Mouse (Mus musculus) telencephalon, adult 2 months (tissue): Measurements from ENCODE around the gene Wfdc12.
A peak's percentile ranks its signal among the peaks of the same experiment; 100 is the strongest.
"Not testable (repeated sequence)": the region's sequence is repeated elsewhere in the genome, so short reads cannot be mapped to it uniquely, and the experiment has no call there.

Experiments
- DNase-seq: peaks from one replicate; pipeline ENCODE4 v3.0.0-alpha.2; 2011; ENCODE audit warnings: low read depth, low spot score

The Wfdc12 gene

DNA sequence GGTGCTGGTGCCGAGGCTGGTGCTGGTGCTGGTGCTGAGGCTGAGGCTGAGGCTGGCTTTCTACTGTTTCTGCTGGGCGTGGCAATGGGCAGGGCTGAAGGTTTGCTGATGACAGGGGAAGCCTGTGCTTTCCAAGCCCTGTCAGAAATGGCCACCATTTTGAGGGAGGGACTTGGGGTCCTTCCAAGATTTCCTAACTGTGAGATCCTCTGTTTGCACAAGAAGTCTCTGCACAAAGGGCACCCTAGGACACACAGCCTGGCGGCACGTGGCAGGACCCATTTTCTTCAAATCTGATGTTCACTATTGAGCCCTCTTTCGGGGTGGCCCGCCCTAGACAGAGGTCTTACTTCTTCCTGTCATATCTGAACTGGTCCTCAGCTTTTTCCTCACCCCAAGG, at the start of gene Wfdc12:
TSS of gene Wfdc12 (minus strand) at position 33 of the 400 bp plus-strand sequence.
- no peak for DNase-seq

DNA sequence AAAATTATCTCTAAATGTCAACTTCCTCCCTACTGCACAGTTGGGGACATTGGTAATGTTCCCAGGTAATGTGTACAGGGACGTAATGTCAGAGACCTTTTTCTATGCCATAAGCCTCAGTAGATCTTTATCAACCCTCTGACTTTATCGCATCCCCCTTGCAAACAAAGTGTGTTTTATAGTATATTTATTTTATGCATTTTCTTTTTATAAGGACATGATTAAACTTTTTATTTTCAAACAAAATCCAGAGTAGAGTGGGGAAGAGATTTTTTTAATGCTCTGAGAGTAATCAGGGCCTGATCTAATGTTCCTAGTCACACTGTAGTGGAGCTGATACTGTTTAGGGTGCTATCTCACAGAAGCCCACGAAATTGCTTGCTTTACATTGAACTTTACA, 48.0 kb upstream of the Wfdc12 start, which contains the start of gene Svs2:
TSS of gene Svs2 (minus strand) at position 101 of the 400 bp plus-strand sequence.
- DNase-seq = no peak

- DNase-seq = no peak
Measured at GRCm38 (mm10) chr2:164232671-164233070, 42.3 kb upstream of the Wfdc12 start.

DNA sequence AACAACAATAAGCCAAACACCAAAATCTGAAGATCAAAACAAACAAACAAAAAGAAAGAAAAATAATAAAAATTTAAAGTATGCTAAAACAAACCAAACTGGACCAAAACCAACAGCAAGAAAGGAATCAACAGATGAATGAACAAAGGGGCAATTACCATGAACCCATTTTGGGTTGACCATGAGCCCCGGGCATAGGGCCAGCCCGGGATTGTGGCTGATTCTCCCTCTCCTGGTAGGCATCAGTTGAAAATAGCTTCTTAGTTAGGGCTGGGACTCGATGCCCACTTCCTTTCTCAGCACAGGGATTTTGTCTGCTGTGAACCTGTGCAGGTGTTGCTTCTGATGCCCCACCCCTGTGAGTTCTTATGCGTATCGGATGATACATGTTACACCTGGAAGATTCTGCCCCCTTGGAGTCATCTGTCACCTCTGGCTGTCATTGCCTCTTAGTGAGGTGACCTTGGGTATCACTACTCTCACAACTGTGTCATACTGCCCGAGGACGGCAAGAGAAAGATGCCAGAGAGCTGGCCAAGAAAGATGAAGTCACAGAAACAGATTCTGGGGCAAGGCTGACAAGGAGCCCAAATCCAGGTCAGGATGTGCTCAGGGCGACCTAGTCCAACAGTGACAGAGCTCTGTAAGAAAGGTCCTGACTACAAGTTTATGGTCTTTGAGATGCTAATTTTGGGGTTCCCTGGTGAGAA, 38.1 kb upstream of the Wfdc12 start:
- DNase-seq = no peak

DNA sequence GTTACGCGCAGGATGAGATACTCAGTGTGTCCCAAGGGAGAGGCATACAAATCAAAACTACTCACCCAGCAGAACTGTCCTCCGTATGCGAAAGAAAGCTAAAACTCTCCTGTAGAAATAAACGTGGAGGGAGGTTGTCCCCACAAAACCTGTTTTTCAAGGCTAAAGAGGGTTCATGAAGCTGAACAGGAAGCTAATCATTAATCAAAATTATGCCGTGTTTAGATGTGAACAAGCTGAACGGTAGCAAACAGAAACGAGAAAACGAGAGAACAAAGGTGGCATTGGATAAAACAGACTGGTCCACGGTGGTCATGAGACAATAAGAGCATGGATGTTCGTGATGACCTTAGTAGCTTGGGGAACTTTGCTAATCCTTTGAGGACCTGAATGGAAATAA, 31.1 kb upstream of the Wfdc12 start, which contains the start of gene Wfdc15b:
TSS of gene Wfdc15b (minus strand) at position 139 of the 400 bp plus-strand sequence.
- no peak for DNase-seq

GRCm38 (mm10) chr2:164219295-164219694, 28.9 kb upstream of the Wfdc12 start:
- DNase-seq = no peak

- DNase-seq = peak; percentile 43
Measured at GRCm38 (mm10) chr2:164212711-164213110, 22.3 kb upstream of the Wfdc12 start.

GRCm38 (mm10) chr2:164210892-164211291, 20.5 kb upstream of the Wfdc12 start:
- no peak for DNase-seq

DNA sequence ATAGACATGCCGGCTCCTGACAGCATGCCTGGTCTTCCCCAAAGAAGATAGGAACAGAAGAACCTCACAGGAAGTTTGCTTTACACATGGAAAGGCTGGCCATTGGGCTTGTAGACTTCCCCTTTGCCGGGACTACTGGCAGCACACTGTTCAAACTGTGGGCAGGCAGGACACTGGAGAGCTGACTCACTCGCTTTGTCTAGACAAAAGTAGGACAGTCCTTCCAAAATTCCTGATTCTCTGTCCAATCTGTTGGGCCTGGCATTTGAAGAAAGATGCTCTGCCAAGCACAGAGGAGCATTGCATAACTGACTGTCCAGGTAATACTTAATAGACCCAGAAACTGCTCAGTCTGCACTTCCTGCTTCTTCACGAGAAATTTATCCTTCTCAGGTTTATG, 16.3 kb upstream of the Wfdc12 start:
- peak; percentile 40 for DNase-seq

DNA sequence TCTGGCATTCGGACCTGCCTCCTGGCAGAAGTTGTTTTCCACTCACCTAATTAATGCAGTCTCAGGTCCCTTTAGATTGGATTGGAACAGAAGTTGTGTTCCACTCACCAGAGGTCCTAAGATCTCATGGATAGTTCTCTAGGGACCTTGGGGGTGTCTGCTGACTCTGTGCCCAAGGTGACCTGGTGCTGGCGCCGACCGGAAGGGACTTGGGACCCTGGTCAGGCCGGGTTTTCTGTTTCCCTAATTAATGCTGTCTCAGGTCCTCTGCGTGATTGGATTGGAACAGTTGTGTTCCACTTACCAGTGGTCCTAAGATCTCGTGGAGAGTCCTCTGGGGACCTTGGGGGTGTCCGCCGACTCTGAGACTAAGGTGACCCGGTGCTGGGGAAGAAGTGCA, 15.6 kb upstream of the Wfdc12 start:
- not testable (repeated sequence) for DNase-seq

DNA sequence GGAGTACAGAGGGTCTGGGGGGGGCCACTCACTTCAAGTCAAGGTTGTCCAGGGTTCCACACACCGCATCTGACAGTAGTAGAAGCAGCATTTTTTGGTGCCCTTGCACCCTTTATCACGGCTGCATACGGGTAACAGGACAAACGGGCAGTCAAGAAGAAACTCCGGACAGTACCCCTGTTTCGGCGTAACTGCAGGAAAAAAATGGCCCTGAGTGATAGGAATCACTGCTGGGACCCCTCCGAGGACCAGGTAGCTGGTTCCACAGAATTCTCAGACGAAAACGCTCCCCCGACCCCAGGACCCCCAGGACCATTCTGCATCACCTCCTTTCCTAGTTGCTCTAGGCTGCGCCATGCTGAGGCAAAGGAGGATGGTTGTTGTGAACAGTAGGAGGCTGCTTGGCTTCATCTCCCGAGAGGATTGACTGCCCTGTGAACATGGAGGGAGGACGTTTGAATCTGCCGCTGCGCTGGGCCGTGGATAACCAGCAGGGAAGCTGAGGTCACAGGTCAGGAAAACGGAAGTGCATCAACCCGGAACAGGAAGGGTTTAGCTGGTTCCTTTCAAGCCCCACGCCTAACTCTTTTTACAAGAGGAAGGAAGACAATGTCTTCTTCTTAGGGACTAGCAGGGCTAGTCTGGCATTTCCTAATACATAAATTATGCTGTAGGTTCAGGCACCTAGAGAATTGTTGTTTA, 9.4 kb upstream of the Wfdc12 start, which contains the start of gene Wfdc15a:
TSS of gene Wfdc15a (minus strand) at position 505 of the 702 bp plus-strand sequence.
- no peak for DNase-seq

- DNase-seq = no peak
Measured at GRCm38 (mm10) chr2:164196700-164196990, 6.2 kb upstream of the Wfdc12 start.

DNA sequence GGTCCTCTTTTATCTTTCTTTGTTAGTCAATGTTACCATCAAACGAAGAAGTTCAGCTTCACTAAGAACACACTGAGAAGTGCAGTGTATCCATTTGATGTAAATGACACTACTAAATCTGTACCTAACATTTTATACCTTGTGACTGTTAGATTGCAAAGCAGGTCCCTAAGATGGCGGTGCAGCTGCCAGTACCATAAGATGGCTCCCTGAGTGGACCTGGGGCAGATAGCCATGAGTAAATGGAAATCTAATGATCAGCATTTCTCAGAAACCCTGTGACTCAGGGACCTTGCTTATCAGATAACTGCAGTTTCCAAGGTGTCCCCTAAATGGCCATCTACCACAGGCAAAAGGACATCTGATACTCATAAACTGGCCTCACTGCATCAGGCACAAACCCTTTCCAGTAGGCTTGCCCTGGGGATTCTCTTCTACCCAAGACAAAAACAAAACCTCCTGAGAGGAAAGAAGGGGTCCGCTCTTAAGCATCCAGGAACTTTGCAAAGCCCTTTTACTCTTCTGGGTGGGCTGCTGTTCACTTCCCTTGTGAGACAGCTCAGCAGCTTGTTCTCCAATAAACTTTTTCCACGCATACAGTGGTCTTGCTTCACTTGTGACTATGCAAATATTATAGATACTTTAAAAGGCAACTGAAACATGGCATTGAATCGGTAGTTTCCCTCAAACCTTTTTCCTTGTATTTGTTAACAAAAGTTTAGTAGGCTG, 5.7 kb upstream of the Wfdc12 start:
- DNase-seq = no peak

DNA sequence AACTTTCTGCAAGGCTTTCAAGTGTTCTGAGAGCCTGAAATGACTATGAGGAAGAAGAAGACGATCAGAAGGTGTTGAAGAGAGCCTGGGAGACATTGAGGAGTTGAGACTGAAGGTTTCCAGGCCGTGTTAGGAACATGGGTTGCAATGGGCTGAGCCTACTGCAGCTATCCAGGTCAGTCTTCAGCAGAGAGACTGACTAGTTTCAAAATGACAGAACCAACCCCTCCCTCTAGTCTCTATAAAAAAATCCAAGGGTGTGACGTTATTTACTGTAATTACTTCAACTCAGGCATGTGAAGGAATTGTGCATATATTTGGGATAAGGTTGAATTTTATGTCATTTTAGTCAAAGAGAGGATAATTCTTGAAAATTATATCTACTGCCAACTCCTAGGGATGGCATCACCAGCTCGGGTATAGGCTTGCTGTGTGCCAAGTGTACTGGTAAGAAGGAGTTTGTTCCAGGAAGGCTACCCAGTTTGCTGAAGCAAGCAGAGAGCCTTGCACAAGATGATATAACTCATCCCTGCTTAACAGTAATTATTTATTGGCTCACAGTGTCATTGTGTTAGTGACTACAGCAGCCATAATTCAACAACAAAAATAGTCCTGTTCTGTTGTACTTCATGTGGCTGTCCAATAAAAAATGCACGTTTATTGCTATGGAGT, 4.7 kb upstream of the Wfdc12 start:
- no peak for DNase-seq

GRCm38 (mm10) chr2:164192279-164192678, 1.9 kb upstream of the Wfdc12 start:
- no peak for DNase-seq

GRCm38 (mm10) chr2:164188722-164189121, 1.7 kb downstream of the Wfdc12 start:
- no peak for DNase-seq

- DNase-seq = no peak
Measured at GRCm38 (mm10) chr2:164184145-164184719, 6.2 kb downstream of the Wfdc12 start.

DNA sequence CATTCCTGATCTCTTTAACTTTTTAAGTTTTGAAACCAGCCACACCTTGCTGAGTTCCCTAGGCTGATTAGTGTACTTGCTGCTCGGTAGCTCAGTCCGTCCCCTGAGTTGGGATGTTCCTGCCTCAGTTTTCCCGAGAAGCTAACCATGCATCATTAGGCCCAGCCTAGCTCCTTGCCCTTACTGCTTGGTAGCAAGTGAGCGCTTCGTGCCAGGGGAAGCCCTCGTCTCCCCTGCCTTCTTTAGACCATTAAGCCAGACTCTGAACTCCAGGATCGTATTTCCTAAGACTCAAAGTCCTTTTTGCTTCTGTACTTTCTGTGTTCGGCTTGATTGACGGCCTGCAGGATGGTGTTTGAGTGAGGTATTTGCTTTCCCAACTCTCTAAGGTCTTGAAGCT, 7.1 kb downstream of the Wfdc12 start:
- no peak for DNase-seq

DNA sequence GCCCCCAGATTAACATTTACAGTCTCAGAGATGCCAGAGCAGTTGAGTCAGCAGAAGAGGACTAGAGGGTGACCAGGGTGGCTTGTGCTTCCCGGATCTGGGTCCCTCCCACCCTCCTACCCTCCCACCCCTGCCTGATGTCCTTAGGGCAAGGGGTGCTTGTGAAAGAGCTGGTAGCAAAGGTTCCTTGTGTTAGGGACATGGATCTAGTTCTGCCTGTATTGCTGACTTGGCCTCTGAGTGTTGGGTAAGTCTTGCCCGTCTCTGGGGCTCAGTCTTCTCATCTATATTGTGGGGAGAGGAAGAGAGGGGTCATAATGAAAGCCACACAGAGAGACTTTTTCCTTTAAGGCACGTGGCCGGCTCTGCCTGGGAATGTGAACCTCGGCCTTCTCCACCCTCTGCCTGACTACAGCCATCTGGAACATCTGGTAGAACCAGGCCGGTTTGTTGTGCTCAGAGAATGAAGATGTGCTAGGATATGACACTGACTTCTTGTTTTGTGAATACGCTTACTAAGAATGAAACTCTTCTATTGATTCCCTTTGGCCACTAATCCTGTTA, 7.6 kb downstream of the Wfdc12 start, which contains the start of gene Wfdc5:
TSS of gene Wfdc5 (minus strand) at position 51 of the 564 bp plus-strand sequence.
- DNase-seq = no peak

- no peak for DNase-seq
Measured at GRCm38 (mm10) chr2:164180770-164181169, 9.6 kb downstream of the Wfdc12 start.

DNA sequence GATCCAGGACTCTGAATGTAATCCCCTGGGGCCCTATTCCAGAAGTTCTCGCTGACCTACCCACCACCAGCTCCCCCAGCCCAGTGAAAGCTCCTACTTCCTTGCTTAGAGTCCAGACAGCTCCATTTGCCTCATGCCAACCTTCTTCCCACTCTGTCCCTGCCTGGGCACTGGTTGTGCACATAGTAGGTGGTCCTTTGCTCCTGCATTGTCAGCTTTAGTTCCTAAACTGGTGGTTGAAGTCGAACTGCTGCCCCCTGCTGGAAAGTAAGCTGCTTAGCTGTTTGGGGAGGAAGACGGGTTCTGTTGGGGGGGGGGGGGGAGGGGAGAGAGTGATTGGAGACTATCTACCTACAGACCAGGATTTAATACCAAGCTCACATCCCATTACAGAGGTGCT, 10.3 kb downstream of the Wfdc12 start:
- no peak for DNase-seq
